Mouse (Mus musculus): ENCODE measurements around the gene Klrg1.

- TF ChIP-seq POLR2A (IDR thresholded peaks at IDR 0.05; ENCODE audit: insufficient read depth, low read depth, low read length) (no peak), CTCF (IDR thresholded peaks at IDR 0.05) (no peak), EP300 (IDR thresholded peaks at IDR 0.05; ENCODE audit: insufficient read depth, low read depth, low read length) (no peak)
Measured at GRCm38 (mm10) chr6:122295242-122295641, 12.6 kb upstream of the Klrg1 start.
